Mouse (Mus musculus): ENCODE results near the gene Adssl1.
A peak's percentile ranks its signal among the peaks of the same experiment; 100 is the strongest.

The Adssl1 gene

DNA sequence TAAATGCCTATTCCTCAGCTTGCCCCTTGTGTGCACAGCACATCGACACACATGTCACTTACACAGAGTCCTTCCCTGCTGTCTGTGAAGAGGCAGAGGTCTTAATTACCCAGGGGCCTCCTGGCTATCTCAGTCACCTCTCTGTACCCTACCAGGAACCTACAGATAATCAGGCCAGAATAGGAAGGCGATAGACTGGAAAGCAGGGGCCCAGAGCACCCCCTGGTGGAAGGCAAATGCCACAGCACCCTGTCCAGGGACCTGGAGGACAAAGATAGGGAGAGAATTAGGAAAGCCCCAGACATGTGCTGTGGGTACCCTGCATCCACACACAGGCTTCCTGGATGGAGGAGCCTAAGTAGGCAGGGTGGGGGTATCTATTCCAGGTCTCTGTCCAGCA lies 3.9 kb downstream of the Adssl1 start:
- DNase-seq (ENCODE audit: low spot score): no peak

DNA sequence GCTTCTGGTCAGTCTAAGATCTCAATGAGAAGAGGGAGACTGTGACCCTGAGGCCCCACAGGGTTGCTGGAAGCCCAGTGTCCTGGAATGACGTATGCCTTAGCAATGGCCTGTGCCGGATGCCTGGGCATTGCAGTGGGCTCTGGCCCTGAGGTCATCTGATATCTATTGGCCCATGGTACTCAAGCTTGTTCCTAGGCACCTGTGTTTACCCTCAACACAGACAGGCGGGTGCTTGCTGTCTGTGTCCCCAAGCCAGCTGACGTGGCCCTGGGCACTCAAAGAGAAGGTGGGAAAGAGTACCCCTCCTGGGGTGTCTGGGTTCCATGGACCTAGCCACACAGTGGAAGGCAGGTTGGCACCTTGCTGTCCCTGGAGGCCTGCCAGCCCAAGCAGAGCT lies 5.9 kb downstream of the Adssl1 start:
- no peak for DNase-seq (ENCODE audit: low spot score)

DNA sequence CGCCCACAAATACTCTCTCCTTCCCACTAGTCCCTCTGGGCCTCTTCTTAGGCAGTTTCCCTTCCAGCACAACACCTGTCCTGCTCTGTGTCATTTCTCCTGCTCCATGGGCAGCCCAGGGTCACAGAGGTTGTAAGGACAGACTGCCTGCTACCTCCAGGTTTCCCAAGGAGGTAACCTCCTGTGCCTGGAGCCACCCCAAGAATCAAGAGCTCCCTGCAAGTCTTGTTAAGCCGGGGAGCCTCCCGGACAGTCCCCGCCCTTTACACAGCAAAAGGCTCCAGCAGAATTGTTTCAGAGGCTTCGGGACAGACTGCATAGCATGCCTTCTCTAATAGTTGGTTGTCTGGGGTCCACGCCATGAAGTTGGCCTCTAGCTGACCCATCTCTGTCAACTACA lies 6.6 kb downstream of the Adssl1 start:
- DNase-seq (ENCODE audit: low spot score): no peak

DNA sequence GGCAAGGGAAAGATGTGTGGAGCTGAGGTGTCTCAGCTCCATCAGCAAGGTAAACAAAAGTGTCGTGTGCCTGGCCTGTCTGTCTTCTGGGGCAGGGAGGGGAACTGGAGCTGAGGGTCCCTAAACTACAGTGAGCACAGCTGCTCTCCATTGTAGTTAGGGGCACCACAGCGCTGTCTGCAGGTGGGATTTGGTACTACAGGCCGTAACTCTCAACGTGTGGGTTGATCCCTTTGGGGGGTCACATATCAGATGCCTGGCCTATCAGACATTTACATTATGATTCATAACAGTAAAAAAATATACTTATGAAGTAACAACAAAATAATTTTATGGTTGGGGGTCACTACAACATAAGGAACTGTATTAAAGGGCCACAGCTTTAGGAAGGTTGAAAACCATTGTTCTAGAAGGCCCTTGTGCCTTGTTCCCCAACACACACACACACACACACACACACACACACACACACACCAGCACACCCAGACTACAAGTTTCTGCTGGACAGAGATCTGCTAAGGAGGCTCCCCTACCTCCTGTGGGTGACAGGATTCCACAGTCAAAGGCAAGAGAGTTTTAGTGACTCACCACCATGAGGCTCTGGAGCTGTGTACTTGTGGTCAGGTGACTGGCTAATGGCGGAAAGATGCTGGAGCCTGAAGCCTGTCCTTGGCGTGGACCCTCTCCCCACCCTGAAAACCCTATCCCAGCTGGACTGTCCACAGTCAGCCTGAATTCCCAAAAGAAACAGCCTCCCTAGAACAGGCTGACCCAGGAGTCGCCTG lies 7.4 kb downstream of the Adssl1 start:
- no peak for DNase-seq (ENCODE audit: low spot score)

DNA sequence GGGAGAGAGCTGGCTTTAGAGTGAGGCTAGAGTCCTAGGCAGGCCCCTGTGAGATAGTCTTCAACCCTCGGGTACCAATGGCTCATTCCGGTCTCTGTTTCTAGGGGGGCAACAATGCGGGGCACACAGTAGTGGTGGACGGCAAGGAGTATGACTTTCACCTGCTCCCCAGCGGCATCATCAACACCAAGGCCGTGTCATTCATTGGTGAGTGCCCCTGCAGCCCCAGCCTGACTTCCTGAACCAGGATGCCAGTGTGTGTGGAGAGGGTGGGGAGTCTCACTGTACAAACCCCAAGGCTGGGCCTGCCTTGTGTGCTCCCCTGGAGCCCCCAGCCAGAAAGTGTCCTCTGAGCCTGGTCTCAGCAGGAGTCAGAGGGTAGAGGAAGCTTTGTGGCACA lies 8.4 kb downstream of the Adssl1 start:
- no peak for DNase-seq (ENCODE audit: low spot score)

DNA sequence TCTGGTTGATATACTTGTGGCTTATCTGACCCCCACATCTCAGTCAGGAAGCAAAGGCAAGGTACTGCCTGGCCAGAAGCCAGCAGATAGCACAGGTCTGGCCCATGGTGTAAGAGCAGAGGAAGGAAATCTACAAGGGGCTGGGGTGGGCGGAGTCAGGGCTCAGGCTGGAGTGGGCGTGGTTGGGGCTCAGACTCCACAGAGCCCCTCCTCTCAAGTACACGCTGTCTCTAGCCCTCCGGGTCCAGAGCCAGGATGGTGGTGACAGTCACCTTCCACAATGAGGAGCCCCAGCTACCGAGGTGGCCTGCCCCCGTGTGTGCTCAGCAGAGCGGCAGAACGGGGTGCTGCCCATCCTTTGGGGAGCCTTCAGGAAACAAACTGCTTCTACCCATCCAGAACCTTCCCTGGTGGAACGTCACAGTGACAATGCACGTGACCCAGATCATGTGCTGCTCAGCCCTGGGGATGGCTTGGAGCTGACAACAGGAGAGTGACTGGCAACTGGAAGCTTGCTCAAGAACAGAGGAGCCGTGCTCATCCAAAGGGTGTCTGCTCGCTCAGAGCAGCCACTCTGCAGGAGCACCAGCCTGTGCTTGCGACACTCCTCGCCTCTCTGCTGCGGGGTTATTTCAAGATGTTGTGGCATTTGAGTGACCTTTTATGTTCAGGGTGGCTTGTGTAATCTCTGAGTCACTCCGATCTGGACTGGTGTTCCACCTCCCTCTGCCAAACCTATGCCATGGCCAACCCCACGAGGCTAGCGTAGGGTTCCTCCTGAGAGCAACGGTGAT lies 9.3 kb downstream of the Adssl1 start:
- no peak for DNase-seq (ENCODE audit: low spot score)

DNA sequence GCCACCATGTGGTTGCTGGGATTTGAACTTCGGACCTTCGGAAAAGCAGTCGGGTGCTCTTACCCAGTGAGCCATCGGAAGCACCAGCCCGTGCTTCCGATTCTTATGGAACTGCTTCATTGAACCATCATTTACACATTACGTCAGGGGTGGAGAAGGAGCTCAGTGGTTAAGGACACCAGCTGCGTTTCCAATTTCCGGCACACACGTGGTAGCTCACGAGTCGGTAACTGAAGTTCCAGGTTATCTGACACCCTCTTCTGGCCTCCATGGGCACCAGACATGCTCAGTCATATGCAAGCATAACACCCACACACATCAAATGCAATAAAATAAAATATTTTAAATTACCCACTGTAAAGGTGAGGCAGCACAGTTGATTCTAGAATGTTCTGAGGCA lies 10.2 kb downstream of the Adssl1 start:
- DNase-seq (ENCODE audit: low spot score): no peak

DNA sequence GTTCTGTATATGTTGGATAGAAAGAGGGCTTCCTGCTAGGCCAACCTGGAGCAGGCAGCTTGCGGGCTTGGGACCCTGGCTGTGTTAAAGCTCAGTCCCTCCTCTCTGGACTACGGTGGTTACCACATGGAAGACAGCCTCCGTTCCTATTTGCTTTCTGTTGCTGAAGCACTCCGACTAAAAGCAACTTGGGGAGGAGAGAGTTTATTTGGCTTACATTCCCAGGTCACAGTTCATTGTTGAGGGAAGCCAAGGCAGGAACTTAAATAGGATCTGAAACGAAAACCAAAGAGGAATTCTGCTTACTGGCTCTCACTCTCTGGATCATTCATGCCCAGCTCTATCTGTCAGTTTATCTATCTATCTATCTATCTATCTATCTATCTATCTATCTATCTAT lies 11.0 kb downstream of the Adssl1 start:
- DNase-seq (ENCODE audit: low spot score): no peak

DNA sequence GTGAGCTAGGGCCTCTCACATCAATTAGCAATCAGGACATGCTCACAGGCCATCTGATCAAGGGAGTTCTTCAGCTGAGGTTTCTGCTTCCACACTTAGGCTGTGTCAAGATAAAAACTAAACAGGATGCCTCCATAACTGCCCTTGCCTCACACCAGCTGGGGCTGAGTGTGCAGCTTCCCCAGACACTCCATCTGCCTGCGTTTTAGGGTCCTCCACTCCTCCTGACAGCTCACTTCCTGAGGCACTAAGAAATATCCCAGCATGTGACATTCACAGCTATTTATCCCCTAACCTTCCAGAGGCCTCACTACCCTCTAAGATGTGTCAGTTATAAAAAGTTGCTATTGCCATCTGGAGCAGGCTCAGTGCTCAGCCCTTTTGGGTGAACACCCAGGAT lies 11.6 kb downstream of the Adssl1 start:
- no peak for DNase-seq (ENCODE audit: low spot score)

DNA sequence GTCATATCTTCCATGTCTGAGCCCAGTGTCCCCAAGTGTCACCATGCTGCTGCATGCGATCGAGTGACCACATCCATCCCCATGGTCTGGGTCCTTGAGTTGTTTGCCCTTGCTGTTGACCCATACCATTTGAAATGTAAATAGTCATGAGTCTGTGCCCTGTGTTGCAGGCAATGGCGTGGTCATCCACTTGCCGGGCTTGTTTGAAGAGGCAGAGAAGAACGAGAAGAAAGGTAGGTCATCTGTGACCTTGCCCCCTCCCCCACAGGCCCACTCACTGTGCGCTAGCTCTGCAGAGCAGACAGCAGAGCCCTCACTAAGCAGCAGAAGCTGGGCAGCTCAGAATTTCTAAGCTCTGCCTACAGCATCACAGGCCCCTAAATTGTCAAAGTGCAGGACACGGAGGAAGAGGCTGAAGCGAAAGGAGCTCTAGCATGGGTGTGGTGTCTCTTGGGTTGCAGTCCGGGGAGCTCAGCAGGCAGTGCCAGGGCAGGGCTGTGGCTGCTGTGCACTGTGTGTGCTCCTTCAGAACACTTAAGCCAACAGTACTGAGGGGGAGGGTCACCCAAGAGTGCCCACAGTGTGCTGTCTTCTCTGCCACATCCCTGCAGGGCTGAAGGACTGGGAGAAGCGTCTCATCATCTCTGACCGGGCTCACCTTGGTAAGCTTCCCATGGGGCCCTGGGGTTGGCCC lies 12.4 kb downstream of the Adssl1 start:
- DNase-seq (ENCODE audit: low spot score): no peak

DNA sequence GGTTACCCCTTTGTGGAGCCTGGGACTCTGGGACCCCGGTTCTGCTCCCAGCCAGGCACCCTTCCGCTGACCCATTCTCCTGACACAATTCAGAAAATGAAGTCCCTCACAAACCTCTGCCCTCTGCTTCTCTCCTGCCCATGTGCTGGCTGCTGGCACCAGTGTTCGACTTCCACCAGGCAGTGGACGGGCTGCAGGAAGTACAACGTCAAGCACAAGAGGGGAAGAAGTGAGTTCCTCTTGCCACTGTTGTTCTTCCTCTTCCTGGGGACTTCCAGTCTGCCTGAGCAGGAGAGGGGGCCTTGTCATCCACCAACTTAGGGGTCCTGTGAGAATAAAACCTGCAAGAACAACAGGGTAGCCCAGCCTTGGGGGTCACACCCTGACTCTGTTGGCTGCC lies 13.1 kb downstream of the Adssl1 start:
- no peak for DNase-seq (ENCODE audit: low spot score)

DNA sequence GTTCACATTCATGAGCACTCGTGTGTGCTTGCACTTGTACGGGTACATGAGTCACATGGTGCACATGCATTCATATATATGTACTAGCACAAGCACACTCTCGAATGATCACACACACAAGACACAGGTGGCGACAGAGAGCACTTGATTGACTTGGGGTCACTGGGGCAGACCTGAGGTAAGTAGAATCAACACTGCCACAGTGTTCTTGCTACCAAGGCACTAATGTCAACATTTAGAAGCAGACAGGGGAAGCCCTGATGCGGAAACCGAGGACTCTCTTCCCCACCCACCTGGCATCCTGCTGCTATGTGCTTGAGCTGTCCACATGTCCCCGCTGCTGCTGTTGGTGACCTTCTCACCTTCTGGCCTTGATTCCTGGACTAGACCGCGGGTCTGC lies 13.8 kb downstream of the Adssl1 start:
- no peak for DNase-seq (ENCODE audit: low spot score)

DNA sequence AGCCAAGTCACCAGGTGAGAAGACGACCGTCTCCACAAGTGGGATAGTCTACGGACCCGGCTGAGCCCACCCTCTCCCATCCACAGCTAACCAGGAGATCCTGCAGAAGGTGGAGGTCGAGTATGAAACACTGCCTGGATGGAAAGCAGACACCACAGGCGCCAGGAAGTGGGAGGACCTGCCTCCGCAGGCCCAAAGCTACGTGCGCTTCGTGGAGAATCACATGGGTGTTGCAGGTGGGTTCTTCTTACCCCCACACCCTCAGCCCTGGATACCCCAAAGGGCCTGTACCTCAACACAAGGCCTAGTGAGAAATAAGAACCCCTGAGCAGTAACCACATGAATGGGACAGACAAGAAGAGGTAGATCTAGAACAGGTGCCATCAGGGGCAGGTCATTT lies 19.7 kb downstream of the Adssl1 start:
- no peak for DNase-seq (ENCODE audit: low spot score)

DNA sequence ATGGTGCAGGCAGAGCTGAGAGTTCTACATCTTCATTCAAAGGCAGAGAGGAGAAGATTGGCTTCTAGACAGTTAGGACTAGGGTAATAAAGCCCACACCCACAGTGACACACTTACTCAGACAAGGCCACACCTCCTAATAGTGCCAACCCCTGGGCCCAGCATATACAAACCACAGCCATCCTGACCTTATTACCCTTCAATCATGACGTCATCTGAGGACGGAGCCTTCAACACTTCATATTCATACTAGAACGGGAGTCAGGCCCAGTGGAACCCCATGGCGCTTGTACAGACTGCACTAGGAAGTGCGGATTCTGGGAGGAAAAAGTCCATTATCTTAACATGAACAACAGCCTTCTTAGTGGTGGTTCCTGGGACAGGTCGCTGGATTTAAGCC lies 23.3 kb downstream of the Adssl1 start:
- no peak for DNase-seq (ENCODE audit: low spot score)

DNA sequence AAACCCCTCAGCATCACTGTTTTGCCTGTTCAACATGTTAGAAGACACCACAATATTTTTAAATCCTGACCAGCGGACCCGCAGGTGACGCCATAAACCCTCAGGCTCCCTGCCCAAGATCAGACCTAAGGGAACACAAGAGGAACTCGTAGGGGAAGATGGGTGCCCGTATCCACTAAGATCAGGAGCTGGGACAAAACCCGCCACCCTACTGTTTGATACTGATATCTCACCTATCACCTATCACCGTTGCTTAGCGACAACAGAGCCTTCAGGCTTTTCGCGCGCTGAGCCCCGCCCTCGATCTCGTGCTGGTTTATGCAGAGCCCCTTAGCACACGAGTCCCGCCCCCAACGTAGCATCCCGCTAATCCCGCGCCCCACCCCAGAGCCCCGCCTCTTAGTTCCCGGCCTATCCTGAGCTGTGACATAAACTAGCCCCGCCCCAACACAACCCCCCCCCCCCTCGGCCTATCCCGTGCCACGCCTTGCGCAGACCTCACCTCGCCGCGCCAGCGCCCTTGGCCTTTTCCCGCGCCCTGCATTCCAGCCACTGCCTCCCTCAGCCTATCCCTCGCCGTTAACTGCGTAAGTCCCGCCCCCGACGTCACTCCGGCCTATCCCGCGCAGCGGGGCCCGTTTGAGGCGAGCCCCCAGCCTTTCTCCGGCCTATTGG lies 24.5 kb downstream of the Adssl1 start, which contains the start of gene Siva1:
Gene Siva1, plus strand, starts transcription at position 500 of the 675 bp plus-strand sequence.
- peak; percentile 97 for DNase-seq (ENCODE audit: low spot score)

DNA sequence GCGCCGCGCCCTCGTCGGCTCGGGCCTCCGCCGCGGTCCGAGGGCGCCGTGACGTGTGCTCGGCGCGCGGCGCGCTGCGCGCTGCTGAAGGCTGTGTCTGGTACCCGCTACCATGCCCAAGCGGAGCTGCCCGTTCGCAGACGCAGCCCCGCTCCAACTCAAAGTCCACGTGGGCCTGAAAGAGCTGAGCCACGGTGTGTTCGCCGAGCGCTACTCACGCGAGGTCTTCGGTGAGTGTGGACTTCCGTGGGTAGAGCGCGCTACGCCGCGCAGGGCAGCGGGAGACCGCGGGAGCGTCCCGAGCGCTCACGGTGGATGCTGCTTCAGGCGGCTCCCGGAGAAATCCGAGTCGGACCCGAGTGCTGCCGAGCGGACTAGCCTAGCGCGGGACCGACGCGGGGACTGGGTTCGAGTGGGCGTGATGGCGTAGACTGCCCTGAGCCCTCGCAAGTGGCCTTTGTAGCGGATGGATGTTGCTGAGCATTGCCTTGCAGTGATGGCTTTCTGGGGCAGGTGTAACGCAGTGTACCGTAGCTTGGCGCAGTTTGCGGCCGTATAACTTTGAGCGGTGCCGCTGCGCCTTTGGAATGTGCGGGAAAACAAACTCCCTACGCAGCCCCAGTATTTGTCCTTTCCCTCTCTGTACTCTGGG lies 25.1 kb downstream of the Adssl1 start:
- DNase-seq (ENCODE audit: low spot score): no peak

DNA sequence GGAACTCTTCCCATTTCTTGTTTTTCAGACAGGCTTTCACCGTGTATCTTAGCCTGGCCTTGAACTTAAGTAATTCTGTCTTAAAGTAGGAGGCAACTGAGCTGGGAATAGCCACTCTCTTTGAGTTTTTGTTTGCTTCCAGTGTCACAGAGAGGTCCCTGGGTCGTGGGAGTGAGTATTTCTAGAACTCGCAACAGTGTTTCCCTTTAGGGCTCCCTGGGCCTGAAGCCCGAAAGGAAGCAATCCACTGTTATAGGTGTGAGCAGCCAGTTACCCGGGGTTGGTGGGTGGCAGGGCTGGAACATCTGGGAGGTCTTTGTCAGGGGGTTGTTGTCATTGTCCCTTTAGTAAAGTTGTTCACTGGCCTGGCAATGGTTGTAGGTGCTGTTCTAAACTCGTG lies 26.3 kb downstream of the Adssl1 start:
- DNase-seq (ENCODE audit: low spot score): no peak

DNA sequence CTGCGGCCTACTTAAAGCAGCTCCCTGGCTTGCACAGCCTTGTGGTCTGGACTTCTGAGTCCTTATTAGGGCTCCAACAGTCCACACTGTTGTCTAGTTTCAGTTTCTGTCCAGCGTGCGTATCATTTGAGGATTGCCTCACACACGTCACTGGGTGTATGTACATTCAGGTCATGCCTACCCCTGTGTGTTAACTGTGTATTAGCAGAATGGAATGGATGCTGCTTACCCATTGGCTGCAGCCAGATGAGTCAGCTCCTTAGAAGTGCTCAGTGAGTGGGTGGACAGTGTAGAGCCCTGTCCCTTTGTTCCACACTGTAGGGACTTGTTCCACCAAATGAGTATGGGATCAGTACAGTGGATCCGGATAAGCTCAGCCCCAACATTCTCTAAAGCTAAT lies 28.2 kb downstream of the Adssl1 start:
- DNase-seq (ENCODE audit: low spot score): no peak

DNA sequence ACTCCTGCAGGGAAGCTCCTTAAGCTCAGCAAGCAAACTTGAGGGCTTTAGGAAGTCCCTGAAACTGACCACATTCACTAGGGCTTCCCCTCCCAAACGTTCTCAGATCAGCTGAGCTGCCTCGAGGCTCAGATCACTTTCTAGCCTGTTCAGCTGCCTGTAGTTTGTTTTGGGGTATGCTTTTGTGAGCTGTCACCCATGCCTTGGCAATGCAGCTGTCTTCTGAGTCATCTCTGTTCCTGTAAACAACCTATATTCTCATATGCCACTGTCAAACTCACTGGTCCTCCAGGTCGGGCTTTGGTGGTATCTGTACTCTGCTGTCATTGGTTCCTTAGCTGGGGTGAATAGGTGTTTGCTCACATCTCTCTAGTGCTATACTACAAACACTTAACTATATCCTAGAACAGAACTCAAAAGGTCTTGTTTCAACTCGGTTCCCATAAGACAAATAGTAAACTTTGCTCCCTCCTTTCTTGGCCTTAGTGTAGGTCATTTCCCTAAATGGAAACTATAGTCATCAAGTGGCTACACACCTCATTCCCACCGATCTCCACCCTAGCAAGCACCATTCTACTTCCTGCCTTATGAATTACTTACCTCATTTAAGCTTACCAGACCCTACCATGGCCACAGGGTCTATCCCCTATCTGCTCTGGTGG lies 32.1 kb downstream of the Adssl1 start:
- DNase-seq (ENCODE audit: low spot score): no peak

DNA sequence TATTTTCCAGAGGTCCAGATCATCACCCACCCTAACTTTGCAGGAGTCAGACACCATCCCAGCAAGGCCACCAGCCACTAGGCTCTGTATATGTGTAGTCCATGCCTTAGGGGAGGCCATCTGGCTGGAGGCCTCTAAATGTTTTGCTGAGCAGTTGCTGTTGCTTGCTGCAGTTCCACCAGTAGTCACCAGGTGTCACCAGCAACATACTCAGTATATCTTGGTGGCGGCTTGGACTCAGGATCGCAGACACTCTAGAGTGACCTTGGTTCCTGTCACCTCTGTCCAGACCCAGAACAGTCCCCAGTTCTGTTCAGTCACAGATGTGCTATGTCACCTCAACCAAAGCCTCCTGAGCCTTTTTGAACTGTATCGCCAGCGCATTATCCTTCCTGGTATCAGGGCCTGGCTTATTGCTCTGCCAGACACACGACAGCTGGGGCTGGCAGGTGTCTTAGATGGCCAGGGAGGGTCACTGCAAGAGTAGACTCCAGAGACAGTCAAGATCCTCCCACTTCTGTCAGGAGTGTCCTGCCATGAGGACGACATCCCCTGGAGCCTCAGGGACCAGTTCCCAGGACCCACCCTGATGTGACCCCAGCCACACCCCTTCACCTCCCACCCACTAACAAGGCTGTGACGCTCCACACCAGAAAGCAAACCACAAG lies 33.4 kb downstream of the Adssl1 start:
- DNase-seq (ENCODE audit: low spot score): peak; percentile 72

DNA sequence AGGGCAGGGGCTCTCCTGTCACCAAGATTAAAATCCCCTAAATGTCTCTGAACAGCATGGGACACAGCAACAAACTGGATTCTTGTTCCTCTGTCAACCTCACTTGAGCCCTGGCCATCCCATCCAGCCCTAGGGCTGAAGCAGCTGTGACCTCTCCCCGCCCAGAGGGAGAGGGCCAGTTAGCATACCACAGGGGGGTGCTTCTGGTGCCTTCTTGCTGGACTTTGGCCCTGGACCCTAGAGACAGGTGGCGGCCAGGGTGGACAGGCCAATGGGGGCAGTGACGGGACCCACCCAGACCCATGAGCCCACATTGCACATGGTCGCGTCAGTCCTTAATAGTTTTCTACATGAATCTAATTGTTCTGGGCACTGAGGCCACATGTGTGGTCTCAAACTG lies 34.2 kb downstream of the Adssl1 start:
- no peak for DNase-seq (ENCODE audit: low spot score)

All from left cerebral cortex, adult 11 months (tissue).